Mouse (Mus musculus): ENCODE measurements around the gene Ptn. TPM values are rescaled to one million over a fixed set of nuclear protein-coding genes. Genes with fewer than 3 reads are reported as not detected.

Ptn gene
- polyA plus RNA-seq, 1 experiment, result 2.9 TPM

DNA sequence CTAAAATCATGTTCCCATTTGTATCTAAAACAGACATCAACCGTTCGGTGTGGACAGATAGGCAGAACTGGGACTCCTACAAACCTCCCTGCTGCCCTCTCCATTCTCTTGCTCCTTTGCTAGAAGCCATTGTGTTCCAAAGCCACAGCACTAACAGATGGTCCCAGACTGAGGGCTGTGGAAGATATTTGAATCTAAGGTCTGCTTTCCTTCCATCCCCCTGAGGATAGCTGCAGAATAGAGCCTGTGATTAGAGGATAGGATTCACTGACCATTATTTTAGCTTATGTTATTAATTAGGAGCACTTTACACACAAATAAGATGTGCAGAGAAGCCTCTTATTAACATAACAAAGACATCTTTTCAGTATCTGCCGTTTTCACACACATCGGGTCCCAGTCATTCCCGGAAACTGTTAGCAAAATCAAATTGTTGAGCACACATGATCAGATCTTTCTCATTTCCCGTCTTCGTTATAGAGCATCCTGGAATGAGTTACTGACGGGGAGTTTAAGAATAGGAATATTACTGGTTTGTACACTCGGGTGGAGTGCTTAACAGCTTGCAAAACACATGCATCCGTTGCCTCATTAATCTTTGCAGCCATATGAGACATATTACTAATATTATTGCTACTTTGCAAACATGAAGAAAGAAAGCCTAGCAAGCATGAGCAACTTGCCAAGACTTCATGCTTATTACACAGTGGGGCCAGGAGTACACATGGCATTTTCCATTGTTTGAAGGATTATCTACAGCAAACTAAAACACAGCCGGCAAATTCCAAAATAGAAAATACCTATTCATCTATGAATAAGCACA lies 137.4 kb downstream of the Ptn start:
- DNase-seq (ENCODE audit: low read depth, low spot score), result no peak
- WGBS, result 82% methylated on average over 11 of the region's 11 CpGs

DNA sequence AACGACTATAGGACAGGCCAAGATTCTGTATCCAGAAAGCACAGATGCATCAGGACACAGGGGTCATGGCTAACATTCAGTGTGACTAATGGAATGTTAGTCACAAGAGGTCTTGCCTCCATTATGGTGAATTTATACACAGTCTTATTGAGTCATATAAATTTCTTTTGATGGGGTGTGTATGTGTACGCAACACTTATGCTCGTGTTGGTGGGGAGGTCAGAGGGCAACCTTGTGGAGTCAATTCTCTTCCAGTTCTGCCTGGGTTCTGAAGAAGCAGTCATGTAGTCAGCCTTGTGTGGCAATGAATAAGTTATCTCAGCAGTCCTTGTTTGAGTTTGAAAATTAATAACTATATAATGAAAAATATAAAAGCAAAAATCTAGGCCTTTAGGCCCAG lies 138.7 kb downstream of the Ptn start:
- no peak for DNase-seq (ENCODE audit: low read depth, low spot score)
- WGBS, result 63% methylated on average over 3 of the region's 3 CpGs
